ENCODE assay signal across 9 mouse cellular contexts in genomic region chr11:69800392-69801197, GRCm38 (mm10). TPM values are rescaled to one million over a fixed set of nuclear protein-coding genes. Genes with fewer than 3 reads are reported as not detected.
A peak's percentile ranks its signal among the peaks of the same experiment; 100 is the strongest.
DNase-seq lines count a peak whose midpoint lies in the region; ATAC-seq and TF ChIP-seq lines count a peak whose summit lies in the region.
"Had no signal": no experiment of that assay in that cellular context is flagged by ENCODE, and none has a peak within 500 bp of the region (broad histone marks: within the 10 kb centered on the region; RNA-seq: fewer than 3 reads in every experiment).

No protein-coding gene starts in this region.

- H3K27me3 ChIP-seq in heart, embryonic 15.5 days: peaks cover 25% of the 10 kb centered on the region
- H3K27me3 ChIP-seq in stomach, embryonic 15.5 days (replicated peaks): peaks cover 6% of the 10 kb centered on the region; the same call in 1 of the 2 replicates

- H3K36me3 ChIP-seq in heart, embryonic 15.5 days: no peaks in the 10 kb centered on the region
- no peaks in the 10 kb centered on the region for H3K36me3 ChIP-seq in stomach, embryonic 15.5 days

- peak overlapping the region; percentile 57 for H3K9ac ChIP-seq in heart, embryonic 15.5 days
- H3K9ac ChIP-seq in stomach, embryonic 15.5 days: peak overlapping the region; percentile 46

- no peak; the same call in 1 of the 2 replicates for TF ChIP-seq POLR2A in cortical plate, adult 2 months (IDR thresholded peaks at IDR 0.05; ENCODE audit: extremely low read depth, insufficient read depth, low read length)

- TF ChIP-seq CTCF in cortical plate, adult 2 months (IDR thresholded peaks at IDR 0.05; ENCODE audit: extremely low read depth, insufficient read depth, low read length): no peak

- peak; percentile 29 for ATAC-seq in heart, embryonic 15.5 days (replicated peaks; ENCODE audit: insufficient number of reproducible peaks, insufficient read depth, low FRiP score, low read depth)
- peak; percentile 34; the same call in 1 of the 2 replicates for ATAC-seq in stomach, embryonic 15.5 days (ENCODE audit: insufficient read depth, low FRiP score, low read depth)

- H3K4me3 ChIP-seq in cortical plate, adult 2 months (ENCODE audit: insufficient read depth, low read length): peak overlapping the region; percentile 78
- H3K4me3 ChIP-seq in heart, embryonic 15.5 days: peak overlapping the region; percentile 62
- peak overlapping the region; percentile 56 for H3K4me3 ChIP-seq in stomach, embryonic 15.5 days (replicated peaks)

- 0 out of 2 replicates have a peak overlapping the region, but pooled peaks have one; percentile 41 for H3K27ac ChIP-seq in cortical plate, adult 2 months (ENCODE audit: insufficient read depth, low read length)
- H3K27ac ChIP-seq in heart, embryonic 15.5 days: peak overlapping the region; percentile 72
- H3K27ac ChIP-seq in stomach, embryonic 15.5 days: peak overlapping the region; percentile 76

- peak overlapping the region; percentile 97 for H3K4me2 ChIP-seq in heart, embryonic 15.5 days
- H3K4me2 ChIP-seq in stomach, embryonic 15.5 days: peak overlapping the region; percentile 98

- peaks cover 1% of the 10 kb centered on the region; the same call in 1 of the 2 replicates for H3K4me1 ChIP-seq in cortical plate, adult 2 months (ENCODE audit: control insufficient read depth, insufficient read depth, low read length)
- H3K4me1 ChIP-seq in heart, embryonic 15.5 days (replicated peaks): peaks cover 70% of the 10 kb centered on the region
- peaks cover 58% of the 10 kb centered on the region for H3K4me1 ChIP-seq in stomach, embryonic 15.5 days

- no peaks in the 10 kb centered on the region for H3K9me3 ChIP-seq in heart, embryonic 15.5 days (replicated peaks)
- no peaks in the 10 kb centered on the region for H3K9me3 ChIP-seq in stomach, embryonic 15.5 days

- under 1% methylated on average over 36 of the region's 36 CpGs for WGBS in heart, embryonic 15.5 days
- 1% methylated on average over 36 of the region's 36 CpGs for WGBS in stomach, embryonic 15.5 days

- DNase-seq in thymus, postnatal 14 days: peak; percentile 11
- DNase-seq in thymus, postnatal 36 days: no peak
- peak; percentile 79 for DNase-seq in kidney, postnatal 14 days
- DNase-seq in lung, postnatal 4 days: peak; percentile 73 to 76
- no peak for DNase-seq in frontal cortex, adult 2 months (ENCODE audit: extremely low spot score in 1 of 2, low spot score in 1 of 2)

RNA-seq across cellular contexts. Expression of gene Fgf11, which starts 1.1 kb away (rescaled TPM):
- polyA plus RNA-seq in cortical plate, adult 2 months (2012; rRNA removed): 17.3 and 17.6 TPM in 2 replicates
- polyA plus RNA-seq in heart, embryonic 15.5 days (2015; fragmentation: Nextera tagmentation; extraction: Ambion mirVana): 1.8 and 2.9 TPM in 2 replicates
- polyA plus RNA-seq in stomach, embryonic 15.5 days (2015; fragmentation: Nextera tagmentation; extraction: Ambion mirVana): 2.2 and 2.4 TPM in 2 replicates
- polyA plus RNA-seq in frontal cortex, adult 2 months (2012; rRNA removed): 18.4 and 22.0 TPM in 2 replicates

RNA-seq across cellular contexts. Expression of gene Tmem102, which starts 4.8 kb away (rescaled TPM):
- polyA plus RNA-seq in cortical plate, adult 2 months (2012; rRNA removed): 0.06 TPM in 1 of 2 replicates, not detected in the other
- 1.1 and 2.6 TPM in 2 replicates for polyA plus RNA-seq in heart, embryonic 15.5 days (2015; fragmentation: Nextera tagmentation; extraction: Ambion mirVana)
- polyA plus RNA-seq in stomach, embryonic 15.5 days (2015; fragmentation: Nextera tagmentation; extraction: Ambion mirVana): 19.9 and 20.4 TPM in 2 replicates
- polyA plus RNA-seq in frontal cortex, adult 2 months (2012; rRNA removed): 0.48 and 0.62 TPM in 2 replicates
- polyA plus RNA-seq: erythroblast, embryonic 14.5 days had no signal

RNA-seq across cellular contexts. Expression of gene Chrnb1, which starts 4.9 kb away (rescaled TPM):
- polyA plus RNA-seq in cortical plate, adult 2 months (2012; rRNA removed): 1.4 and 2.1 TPM in 2 replicates
- 5.4 and 7.5 TPM in 2 replicates for polyA plus RNA-seq in heart, embryonic 15.5 days (2015; fragmentation: Nextera tagmentation; extraction: Ambion mirVana)
- 5.1 and 6.0 TPM in 2 replicates for polyA plus RNA-seq in stomach, embryonic 15.5 days (2015; fragmentation: Nextera tagmentation; extraction: Ambion mirVana)
- polyA plus RNA-seq in frontal cortex, adult 2 months (2012; rRNA removed): 1.4 and 1.9 TPM in 2 replicates
- polyA plus RNA-seq: erythroblast, embryonic 14.5 days had no signal

RNA-seq across cellular contexts. Expression of gene Gm39566, which starts 14.5 kb away (rescaled TPM):
- not detected in 2 replicates for polyA plus RNA-seq in cortical plate, adult 2 months (2012; rRNA removed)
- polyA plus RNA-seq in heart, embryonic 15.5 days (2015; fragmentation: Nextera tagmentation; extraction: Ambion mirVana): not detected in 2 replicates
- not detected in 2 replicates for polyA plus RNA-seq in stomach, embryonic 15.5 days (2015; fragmentation: Nextera tagmentation; extraction: Ambion mirVana)
- not detected in 2 replicates for polyA plus RNA-seq in frontal cortex, adult 2 months (2012; rRNA removed)
- polyA plus RNA-seq: erythroblast, embryonic 14.5 days had no signal

RNA-seq across cellular contexts. Expression of gene Spem2, which starts 17.7 kb away (rescaled TPM):
- polyA plus RNA-seq in cortical plate, adult 2 months (2012; rRNA removed): not detected in 2 replicates
- not detected in 2 replicates for polyA plus RNA-seq in heart, embryonic 15.5 days (2015; fragmentation: Nextera tagmentation; extraction: Ambion mirVana)
- not detected in 2 replicates for polyA plus RNA-seq in stomach, embryonic 15.5 days (2015; fragmentation: Nextera tagmentation; extraction: Ambion mirVana)
- not detected in 2 replicates for polyA plus RNA-seq in frontal cortex, adult 2 months (2012; rRNA removed)
- polyA plus RNA-seq: erythroblast, embryonic 14.5 days had no signal

Comparison
In these comparisons a context has a peak if more than half of its experiments do, and no peak if none do; other contexts are left out.
1. DNase-seq: peak in thymus, postnatal 14 days (single experiment), kidney, postnatal 14 days (single experiment) and lung, postnatal 4 days (2 of 2); none in thymus, postnatal 36 days (0 of 2) and frontal cortex, adult 2 months (0 of 2).
2. Peak in every context shown above with its lines, with median percentiles within 50 percentile points of each other: H3K27ac ChIP-seq and H3K4me3 ChIP-seq.